27 mouse cellular contexts compared by ENCODE assay signal in the genomic region with DNA sequence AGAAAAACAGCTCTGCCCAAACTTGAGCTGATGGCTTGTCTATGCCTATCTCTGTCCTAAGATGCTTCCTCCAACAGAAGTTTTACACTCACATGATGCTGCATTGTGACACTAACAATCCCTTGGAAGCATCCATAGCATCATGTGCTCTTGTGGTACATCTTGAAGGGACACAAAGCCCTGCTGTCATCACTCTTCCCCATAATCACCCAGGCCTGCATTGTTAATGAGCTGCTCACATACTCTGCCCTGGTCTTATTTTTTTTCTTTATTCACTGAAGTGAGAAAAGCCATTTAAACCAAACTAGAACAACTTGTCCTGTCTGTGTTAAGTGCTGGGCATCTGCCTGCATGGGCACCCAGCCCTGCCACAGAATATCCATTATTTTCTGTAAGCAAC.
"Had no signal": no experiment of that assay in that cellular context is flagged by ENCODE, and none has a peak within 500 bp of the region (broad histone marks: within the 10 kb centered on the region; RNA-seq: fewer than 3 reads in every experiment).

No protein-coding gene starts in this region.

- H3K4me1 ChIP-seq: embryonic facial prominence, embryonic 10.5 days; embryonic facial prominence, embryonic 12.5 days; embryonic facial prominence, embryonic 13.5 days; forebrain, embryonic 10.5 days; forebrain, embryonic 13.5 days had no signal

- H3K4me3 ChIP-seq: embryonic facial prominence, embryonic 10.5 days; embryonic facial prominence, embryonic 12.5 days; embryonic facial prominence, embryonic 13.5 days; embryonic facial prominence, embryonic 15.5 days; erythroblast, embryonic 14.5 days; forebrain, embryonic 10.5 days; forebrain, embryonic 12.5 days; forebrain, embryonic 13.5 days; forebrain, embryonic 15.5 days; gastrocnemius, adult 2 months; heart, adult 2 months had no signal

- ATAC-seq: forebrain, embryonic 13.5 days; forebrain, embryonic 14.5 days; forebrain, embryonic 15.5 days; forebrain, embryonic 16.5 days; forebrain, postnatal 0 days had no signal

- H3K36me3 ChIP-seq: embryonic facial prominence, embryonic 10.5 days; embryonic facial prominence, embryonic 12.5 days; embryonic facial prominence, embryonic 13.5 days; embryonic facial prominence, embryonic 15.5 days; forebrain, embryonic 10.5 days; forebrain, embryonic 12.5 days; forebrain, embryonic 15.5 days had no signal

- H3K27me3 ChIP-seq: embryonic facial prominence, embryonic 12.5 days; embryonic facial prominence, embryonic 13.5 days; embryonic facial prominence, embryonic 15.5 days; forebrain, embryonic 12.5 days; forebrain, embryonic 13.5 days; forebrain, embryonic 15.5 days had no signal

- H3K4me2 ChIP-seq: embryonic facial prominence, embryonic 12.5 days; embryonic facial prominence, embryonic 13.5 days; embryonic facial prominence, embryonic 15.5 days; forebrain, embryonic 12.5 days; forebrain, embryonic 13.5 days; forebrain, embryonic 15.5 days had no signal

- H3K27ac ChIP-seq: embryonic facial prominence, embryonic 10.5 days; embryonic facial prominence, embryonic 12.5 days; embryonic facial prominence, embryonic 13.5 days; embryonic facial prominence, embryonic 15.5 days; forebrain, embryonic 10.5 days; forebrain, embryonic 12.5 days; forebrain, embryonic 13.5 days; forebrain, embryonic 15.5 days; gastrocnemius, adult 2 months; heart, adult 2 months had no signal

- DNase-seq: cerebellum, adult 8-10 months; cerebellum, adult 9-10 months; cerebellum, postnatal 10 days; cerebellum, postnatal 14 days; cerebellum, postnatal 25 days; cerebellum, postnatal 36 days; embryo, embryonic 11 days; forebrain, postnatal 0 days; gastrocnemius, adult 2 months; gastrocnemius, postnatal 10 days; gastrocnemius, postnatal 14 days; gastrocnemius, postnatal 25 days; gastrocnemius, postnatal 36 days; heart, adult 11 months; heart, adult 18-20 months; heart, adult 2 months had no signal

- H3K9me3 ChIP-seq: embryonic facial prominence, embryonic 10.5 days; embryonic facial prominence, embryonic 12.5 days; embryonic facial prominence, embryonic 13.5 days; forebrain, embryonic 10.5 days; forebrain, embryonic 12.5 days; forebrain, embryonic 13.5 days; forebrain, embryonic 15.5 days had no signal

- H3K9ac ChIP-seq: embryonic facial prominence, embryonic 12.5 days; embryonic facial prominence, embryonic 13.5 days; embryonic facial prominence, embryonic 15.5 days; forebrain, embryonic 12.5 days; forebrain, embryonic 13.5 days; forebrain, embryonic 15.5 days; forebrain, postnatal 0 days had no signal
